Mouse (Mus musculus) gastrocnemius, adult 18-20 months (tissue): ENCODE data around the gene Nadk. TPM values are rescaled to one million over a fixed set of nuclear protein-coding genes. Genes with fewer than 3 reads are reported as not detected.

Experiments used
- DNase-seq: peaks from one replicate; pipeline ENCODE4 v3.0.0; 2021; ENCODE audit warnings: low spot score
- long read RNA-seq, 2 experiments: library from polyadenylated mRNA; stranded (forward); transcript quantifications; one replicate each; pipeline ENCODE4 v2.0.0; 2021
- total RNA-seq, 2 experiments: library from RNA; stranded (reverse); gene quantifications; 2 replicates each; pipeline ENCODE4 v1.2.3; 2021

Nadk gene
- total RNA-seq, result 10 to 100 TPM; 16.7 to 22.6 TPM
- long read RNA-seq, experiment 1, transcript Nadk-203 (12 exons, 3,152 nt), result major isoform, 42 of 64 reads
- long read RNA-seq, experiment 1, partial matches to known transcripts, result 2 of 64 reads
- long read RNA-seq, experiment 1, other reads (novel, unspliced or antisense), result 20 of 64 reads
- long read RNA-seq, experiment 2, transcript Nadk-203 (12 exons, 3,152 nt), result major isoform, 35 of 48 reads
- long read RNA-seq, experiment 2, partial matches to known transcripts, result 6 of 48 reads
- long read RNA-seq, experiment 2, other reads (novel, unspliced or antisense), result 7 of 48 reads

DNA sequence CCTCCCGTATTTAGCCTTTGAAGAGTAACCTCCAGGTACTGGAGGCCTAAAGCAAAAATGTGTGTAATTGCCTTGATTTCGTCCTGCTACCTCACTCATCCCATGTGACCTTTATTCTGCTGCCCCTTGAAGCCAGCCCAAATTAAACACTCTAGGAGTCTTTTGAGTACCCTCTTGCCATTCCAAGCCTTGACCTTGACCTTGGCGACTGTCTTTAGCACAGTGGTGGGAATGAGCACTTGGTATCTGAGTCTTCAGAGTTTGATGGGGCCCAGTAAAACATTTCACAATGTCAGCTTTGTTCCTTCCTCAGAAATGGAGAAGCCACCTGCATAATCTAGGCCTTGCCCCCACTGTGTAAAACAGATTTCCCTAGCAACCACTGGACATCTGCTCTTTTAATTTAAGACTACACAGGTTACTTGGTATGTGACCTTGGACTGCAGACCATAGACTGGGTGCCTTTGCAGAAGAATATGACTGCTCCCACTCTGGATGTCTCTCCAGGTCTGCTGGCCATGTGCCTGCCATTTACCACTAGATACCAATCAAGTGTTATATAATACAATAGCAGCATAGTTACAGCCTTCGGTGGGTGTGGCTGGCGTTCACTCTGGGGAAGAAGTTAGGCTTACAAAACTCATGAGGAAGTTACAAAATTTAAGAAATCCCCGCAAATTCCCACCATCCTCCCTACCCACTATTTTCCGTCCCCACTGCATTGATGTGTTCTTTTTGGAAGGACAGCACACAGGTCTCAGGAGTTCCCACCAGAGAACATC, at the start of gene Nadk:
Gene Nadk, plus strand, starts transcription at position 718 of the 782 bp plus-strand sequence.
- DNase-seq, result no peak

- no peak for DNase-seq
These were observed 47.4 kb upstream of the Nadk start for GRCm38 (mm10) chr4:155514810-155515209.

DNA sequence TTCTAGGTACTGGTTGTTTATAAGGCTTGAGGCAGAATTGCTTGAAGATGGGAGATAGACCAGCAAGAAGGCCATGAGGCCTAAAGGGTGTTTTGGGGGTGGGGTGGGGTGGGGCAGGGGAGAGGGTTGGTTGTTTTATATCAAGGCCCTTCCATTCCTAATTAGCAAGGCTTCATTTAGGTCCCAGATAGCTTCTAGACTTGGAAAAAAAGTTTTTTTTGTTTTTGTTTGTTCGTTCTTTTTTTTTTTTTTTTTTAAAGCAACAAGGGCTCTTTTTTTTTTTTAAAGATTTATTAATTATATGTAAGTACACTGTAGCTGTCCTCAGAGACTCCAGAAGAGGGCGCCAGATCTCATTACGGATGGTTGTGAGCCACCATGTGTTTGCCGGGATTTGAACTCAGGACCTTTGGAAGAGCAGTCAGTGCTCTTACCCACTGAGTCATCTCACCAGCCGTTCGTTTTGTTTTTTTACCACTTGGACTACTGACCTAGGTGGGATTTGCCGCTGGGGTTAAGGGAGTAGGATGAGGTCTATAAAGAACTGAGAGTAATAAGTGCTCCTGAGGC, 44.1 kb upstream of the Nadk start:
- no peak for DNase-seq

DNA sequence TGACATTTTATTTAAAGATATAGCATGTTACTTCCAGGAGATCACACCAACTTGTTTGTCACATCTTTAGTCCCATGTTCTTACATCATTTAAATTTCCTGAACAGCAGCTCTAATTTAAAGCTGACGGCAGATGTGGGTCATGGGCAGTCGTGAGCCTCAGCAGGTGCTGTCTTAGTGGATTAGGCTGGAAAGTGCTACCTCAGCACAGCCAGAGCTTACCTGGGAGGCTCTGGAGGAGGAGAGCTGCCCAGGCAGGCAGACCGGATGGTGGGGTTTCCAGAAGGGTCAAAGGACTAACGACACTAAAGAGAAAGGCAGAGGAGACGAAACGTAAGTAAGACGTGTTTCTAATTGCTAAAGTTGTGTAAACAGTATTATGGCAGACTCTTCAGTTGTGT, 39.9 kb upstream of the Nadk start:
- no peak for DNase-seq

DNA sequence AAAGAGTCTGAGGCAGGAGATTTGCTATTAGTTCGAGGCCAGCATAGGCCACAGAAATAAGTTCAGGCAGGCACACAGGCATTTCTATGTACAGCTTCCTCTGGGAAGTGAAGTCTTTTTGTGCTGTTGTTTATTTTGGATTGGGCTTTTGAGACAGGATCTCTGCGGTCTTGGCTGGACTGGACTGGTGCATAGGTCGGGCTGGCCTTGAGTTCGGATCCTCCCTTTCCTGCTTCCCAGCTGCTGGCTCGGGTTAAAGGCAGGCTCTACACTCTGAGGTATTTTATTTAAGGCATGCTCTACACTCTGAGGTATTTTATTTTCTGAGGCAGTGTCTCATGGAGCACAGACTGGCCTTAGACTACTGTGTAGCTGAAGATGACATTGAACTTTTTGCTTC, 36.4 kb upstream of the Nadk start:
- DNase-seq, result no peak

DNA sequence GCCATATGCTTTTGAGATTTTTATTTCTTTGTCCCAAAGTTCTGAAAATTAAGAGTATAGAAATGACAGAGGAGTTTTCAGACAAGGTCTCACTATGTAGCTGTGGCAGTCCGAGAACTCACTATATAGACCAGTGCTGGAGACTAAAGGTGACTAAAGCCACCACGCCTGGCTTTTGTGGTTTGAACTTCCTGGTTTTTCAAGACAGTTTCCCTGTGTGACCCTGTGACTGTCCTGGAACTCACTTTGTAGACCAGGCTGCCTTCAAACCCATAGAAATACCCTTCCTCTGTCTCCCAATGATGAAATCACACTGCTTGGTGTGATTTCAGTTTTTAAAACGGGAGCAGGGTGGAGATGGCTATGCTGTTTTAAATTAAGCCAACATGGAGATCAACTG, 32.9 kb upstream of the Nadk start:
- DNase-seq, result no peak

GRCm38 (mm10) chr4:155549993-155550392, 12.2 kb upstream of the Nadk start:
- DNase-seq, result no peak

GRCm38 (mm10) chr4:155550446-155550845, 11.7 kb upstream of the Nadk start:
- no peak for DNase-seq

DNA sequence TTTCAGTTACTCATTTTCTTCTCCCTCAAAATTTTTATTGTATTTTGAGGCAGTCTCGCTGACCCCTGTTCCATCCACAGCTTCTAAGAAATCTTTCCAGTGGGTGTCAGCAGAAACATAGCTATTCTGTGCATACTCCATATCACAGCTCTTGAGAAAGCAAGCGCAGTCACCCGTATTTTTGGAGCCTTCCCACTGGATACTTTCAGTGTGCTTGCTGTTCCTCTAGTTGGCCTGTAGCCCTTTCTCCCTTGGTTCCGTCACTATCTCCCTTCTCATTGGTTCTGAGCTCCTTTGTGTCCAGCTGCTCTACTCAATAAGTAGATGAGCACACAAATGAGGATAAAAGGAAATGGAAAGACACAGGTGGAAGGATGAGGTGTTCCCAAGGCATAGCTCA, 11.1 kb upstream of the Nadk start:
- no peak for DNase-seq

DNA sequence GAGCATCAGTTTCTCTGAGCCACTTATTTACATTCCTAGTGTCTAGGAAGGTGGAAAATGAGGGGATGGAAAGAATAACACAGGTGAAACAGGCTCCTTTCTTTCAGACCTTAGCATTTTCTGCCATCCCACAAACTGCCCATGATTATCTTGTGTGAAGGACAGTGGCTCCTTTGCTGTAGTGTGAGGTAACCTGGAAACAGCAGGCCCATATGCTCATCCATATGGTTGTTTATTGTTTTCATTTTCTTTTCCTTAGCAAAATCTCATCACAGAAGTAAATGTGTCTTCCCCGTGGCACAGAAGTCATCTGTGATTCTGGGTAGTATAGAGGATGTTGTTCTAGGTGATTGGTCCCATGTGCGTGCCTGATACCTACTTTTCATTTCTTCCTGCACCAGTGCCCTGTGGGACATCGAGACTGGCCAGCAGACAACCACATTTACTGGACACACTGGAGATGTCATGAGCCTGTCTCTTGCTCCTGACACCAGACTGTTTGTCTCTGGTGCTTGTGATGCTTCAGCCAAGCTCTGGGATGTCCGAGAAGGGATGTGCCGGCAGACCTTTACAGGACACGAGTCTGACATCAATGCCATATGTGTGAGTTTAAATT, 9.2 kb upstream of the Nadk start:
- DNase-seq, result no peak

DNA sequence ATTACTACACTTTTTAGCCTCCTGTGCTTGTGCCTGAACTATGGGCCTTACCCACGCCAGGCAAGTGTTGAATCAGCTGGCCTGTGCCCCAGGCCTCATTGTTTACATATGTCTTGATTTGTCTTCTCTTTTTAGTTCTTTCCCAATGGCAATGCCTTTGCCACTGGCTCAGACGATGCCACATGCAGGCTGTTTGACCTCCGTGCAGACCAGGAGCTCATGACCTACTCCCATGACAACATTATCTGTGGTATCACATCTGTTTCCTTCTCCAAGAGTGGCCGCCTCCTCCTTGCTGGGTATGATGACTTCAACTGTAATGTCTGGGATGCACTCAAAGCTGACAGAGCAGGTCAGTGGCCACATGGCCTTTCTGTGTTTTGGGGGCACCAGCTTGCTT, 7.3 kb upstream of the Nadk start:
- DNase-seq, result no peak

DNA sequence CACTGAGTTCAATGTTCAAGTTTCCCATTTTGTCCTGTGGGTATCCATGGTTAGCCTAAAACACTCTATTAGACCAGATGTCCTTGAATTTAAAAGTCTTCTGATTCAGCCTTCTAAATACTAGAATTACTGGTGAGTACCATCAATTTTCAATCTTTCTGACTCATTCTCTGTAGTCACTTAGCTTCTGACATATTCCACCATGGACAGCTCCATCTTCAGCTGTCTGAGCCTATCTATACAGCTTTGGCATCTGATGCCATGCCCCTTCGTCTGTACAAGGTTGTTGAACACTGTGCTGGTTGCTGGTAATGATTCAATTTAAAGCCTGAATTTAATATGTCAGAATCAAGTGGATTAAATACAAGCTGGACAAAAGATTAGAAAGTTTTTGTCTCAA, 6.7 kb upstream of the Nadk start:
- DNase-seq, result no peak

GRCm38 (mm10) chr4:155559454-155559853, 2.7 kb upstream of the Nadk start:
- DNase-seq, result no peak

DNA sequence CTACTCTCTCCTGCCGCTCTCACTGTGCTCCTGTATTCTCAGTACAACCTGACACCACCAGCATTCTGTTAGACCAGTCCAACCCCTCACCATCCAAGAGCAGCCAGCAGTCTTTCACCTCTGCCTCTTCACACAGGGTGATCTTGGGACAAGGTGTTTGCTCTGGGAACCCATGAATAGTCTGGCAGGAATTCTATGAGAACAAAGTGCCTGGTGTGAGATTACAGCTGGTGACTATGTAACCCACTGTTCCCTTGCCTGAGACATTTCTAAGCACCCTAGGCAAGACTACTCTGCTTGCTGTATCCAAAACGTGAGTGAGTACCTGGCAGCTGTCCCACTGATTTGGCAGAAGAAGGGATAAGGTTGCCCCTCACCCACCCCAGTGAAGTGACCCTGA, 1.2 kb upstream of the Nadk start:
- DNase-seq, result no peak

GRCm38 (mm10) chr4:155562725-155563399, 684 bp downstream of the Nadk start:
- DNase-seq, result peak; percentile 57

GRCm38 (mm10) chr4:155563400-155564231, 1.4 kb downstream of the Nadk start:
- peak; percentile 98 for DNase-seq

DNA sequence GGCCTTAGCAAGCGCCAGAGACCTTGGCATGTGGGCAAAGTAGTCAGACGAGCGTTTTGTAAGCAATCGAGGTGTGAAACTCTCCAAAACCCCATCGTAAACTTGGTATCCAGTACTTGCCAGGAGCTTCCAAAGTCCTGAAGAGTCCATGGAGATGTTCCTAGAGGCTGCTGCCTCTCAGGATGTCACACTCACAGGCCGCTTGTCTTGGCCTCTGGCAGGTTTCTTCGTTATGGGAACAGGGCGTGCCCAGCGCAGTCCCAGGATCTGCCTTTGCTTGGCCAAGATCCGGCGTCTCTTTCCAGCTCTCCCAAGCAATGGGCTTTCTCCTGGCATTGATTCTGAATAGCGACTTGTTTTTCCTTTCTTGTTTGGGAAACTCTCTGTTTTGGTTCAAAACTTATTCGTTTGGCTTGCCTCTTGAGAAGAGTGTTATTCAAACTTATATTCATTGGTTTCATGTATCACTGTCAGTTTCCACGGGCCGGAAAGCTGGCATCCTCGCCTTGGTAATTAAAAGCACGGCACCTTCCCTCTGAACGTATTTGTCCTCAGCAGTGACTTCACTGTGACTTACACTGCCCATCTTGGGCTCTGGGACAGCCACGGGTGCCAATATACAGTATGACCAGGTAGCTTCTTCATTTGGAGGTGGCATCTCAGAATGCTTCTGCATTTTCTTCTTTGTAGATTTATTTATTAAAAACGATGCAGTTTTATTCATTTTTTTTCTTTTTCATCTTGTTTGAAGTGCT, 2.3 kb downstream of the Nadk start:
- peak; percentile 76 for DNase-seq

DNA sequence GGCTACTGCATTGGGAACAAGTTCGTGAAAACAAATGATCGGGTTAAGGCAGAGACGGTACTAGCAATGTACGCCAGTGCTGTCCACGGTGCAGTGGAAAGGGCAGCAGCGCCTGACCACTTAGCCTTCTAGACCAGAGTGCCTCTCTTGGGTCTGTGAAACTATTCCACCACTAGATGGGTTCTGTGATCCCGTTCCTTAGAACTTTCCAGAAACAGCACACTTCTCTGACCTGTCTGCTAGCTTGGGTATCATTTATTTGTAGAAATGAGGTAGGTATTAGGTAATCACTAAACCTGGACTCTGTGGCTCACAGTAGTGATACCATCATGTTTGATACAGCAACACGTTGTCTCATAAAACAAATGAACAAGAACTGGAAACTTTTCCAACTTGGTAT, 4.4 kb downstream of the Nadk start:
- no peak for DNase-seq

- DNase-seq, result peak; percentile 42
These were observed 6.0 kb downstream of the Nadk start for GRCm38 (mm10) chr4:155568170-155568569.
